Mouse (Mus musculus) forebrain, embryonic 13.5 days (tissue): ENCODE measurements around the gene 4930402H24Rik. TPM values are rescaled to one million over a fixed set of nuclear protein-coding genes. Genes with fewer than 3 reads are reported as not detected.
A peak's percentile ranks its signal among the peaks of the same experiment; 100 is the strongest.

ENCODE experiments used
- ATAC-seq: fragments of 200-750 bp; cut with Nextera tagmentation; 2 replicates; pipeline ENCODE4 v1.8.0; 2017
- H3K27ac ChIP-seq: fragments of 300-500 bp; sonication (generic); 2 replicates; pipeline ENCODE4 v1.5.1; 2015; ENCODE audit warnings: inconsistent platforms, mild to moderate bottlenecking, moderate library complexity
- H3K27me3 ChIP-seq: fragments of 300-500 bp; sonication (generic); 2 replicates; pipeline ENCODE4 v1.6.1; 2015; ENCODE audit warnings: mild to moderate bottlenecking, inconsistent platforms
- H3K36me3 ChIP-seq: fragments of 300-500 bp; sonication (generic); 2 replicates; pipeline ENCODE4 v1.6.1; 2015; ENCODE audit warnings: mild to moderate bottlenecking, inconsistent platforms; ENCODE audit not compliant: poor library complexity, severe bottlenecking
- H3K4me1 ChIP-seq: fragments of 300-500 bp; sonication (generic); 2 replicates; pipeline ENCODE4 v1.6.1; 2015; ENCODE audit warnings: inconsistent platforms
- H3K4me2 ChIP-seq: fragments of 300-500 bp; sonication (generic); 2 replicates; pipeline ENCODE4 v1.6.1; 2015; ENCODE audit warnings: inconsistent platforms, mild to moderate bottlenecking, moderate library complexity
- H3K4me3 ChIP-seq: fragments of 300-500 bp; sonication (generic); 2 replicates; pipeline ENCODE4 v1.5.1; 2015; ENCODE audit warnings: mild to moderate bottlenecking, inconsistent platforms
- H3K9ac ChIP-seq: fragments of 300-500 bp; sonication (generic); 2 replicates; pipeline ENCODE4 v1.6.1; 2015; ENCODE audit warnings: mild to moderate bottlenecking, inconsistent platforms
- H3K9me3 ChIP-seq: fragments of 300-500 bp; sonication (generic); replicated peaks from 2 replicates; pipeline ENCODE4 v1.6.1; 2016; ENCODE audit warnings: inconsistent platforms
- WGBS: fragments of 180-500 bp; shearing (Covaris S2); methylation state at CpG from one replicate; pipeline ENCODE4 v1.1.7; 2015; 5-methylcytosine and 5-hydroxymethylcytosine counted together
- polyA plus RNA-seq: library from polyadenylated mRNA; unstranded; fragments of >200 nt; fragmentation: Nextera tagmentation; extraction: Ambion mirVana; gene quantifications from 2 replicates; pipeline ENCODE4 v1.2.1, GENCODE M21; 2015

Gene 4930402H24Rik
- polyA plus RNA-seq, 1 experiment from 2014 or later: 78.5 TPM

DNA sequence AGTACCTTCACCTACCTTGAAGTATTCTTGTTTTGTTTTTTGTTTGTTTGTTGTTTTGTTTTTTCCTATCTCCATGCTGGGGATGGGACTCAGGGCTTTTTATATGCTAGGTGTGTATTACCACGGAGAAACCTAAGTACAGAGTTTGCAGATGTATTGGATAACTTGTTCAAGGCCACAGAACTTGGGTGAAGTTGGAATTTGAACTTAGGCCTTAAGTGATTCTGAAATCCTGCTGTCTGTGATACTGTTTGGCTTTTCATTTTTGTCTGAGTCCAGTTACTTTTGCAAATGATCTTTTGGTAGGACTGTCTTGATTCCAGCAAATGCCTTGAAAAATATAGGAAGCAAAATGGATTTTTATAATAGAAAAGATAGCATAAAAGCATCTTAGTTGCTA, 5.5 kb upstream of the 4930402H24Rik start:
- Histone ChIP-seq H3K4me2 (no peak overlapping the region), H3K36me3 (no peaks in the 10 kb centered on the region), H3K27ac (no peak overlapping the region), H3K9me3 (no peaks in the 10 kb centered on the region), H3K9ac (no peak overlapping the region), H3K4me3 (no peak overlapping the region), H3K4me1 (peaks cover 22% of the 10 kb centered on the region), H3K27me3 (no peaks in the 10 kb centered on the region)
- no peak for ATAC-seq
- 74% methylated on average over 1 of the region's 1 CpGs for WGBS

DNA sequence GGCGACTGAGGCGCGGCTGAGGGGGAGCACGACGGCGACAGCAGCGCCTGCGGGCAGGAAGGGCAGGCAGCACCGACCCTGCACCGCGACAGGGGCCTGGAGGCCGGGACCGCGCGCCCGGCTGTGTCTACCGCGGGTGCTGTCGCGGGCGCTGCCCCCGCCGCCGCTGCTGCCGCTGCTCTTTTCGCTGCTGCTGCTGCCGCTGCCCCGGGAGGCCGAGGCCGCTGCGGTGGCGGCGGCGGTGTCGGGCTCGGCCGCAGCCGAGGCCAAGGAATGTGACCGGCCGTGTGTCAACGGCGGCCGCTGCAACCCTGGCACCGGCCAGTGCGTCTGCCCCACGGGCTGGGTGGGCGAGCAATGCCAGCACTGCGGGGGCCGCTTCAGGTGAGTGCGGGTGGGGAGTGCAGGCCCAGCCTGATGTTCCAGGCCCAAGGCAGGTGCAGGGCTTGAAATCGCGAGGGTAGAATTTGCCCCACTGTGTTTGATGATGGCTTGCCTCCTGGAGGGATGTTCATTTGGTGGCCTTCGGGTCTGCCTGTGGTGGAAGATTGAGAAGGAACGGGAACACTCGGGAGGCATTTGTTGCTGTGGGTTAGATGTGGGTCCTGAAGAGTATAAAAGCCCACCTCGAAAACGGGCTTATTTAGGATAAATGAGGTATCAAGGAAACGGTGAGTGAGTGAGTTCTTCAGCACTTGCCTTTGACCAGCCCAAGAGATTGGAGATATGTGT, 544 bp upstream of the 4930402H24Rik start:
- Histone ChIP-seq H3K36me3 (no peaks in the 10 kb centered on the region), H3K9ac (peak overlapping the region; percentile 98), H3K4me2 (peak overlapping the region; percentile 89), H3K4me3 (peak overlapping the region; percentile 100), H3K4me1 (peaks cover 33% of the 10 kb centered on the region), H3K9me3 (no peaks in the 10 kb centered on the region), H3K27me3 (no peaks in the 10 kb centered on the region), H3K27ac (peak overlapping the region; percentile 78)
- under 1% methylated on average over 50 of the region's 58 CpGs for WGBS
- ATAC-seq: peak; percentile 55

DNA sequence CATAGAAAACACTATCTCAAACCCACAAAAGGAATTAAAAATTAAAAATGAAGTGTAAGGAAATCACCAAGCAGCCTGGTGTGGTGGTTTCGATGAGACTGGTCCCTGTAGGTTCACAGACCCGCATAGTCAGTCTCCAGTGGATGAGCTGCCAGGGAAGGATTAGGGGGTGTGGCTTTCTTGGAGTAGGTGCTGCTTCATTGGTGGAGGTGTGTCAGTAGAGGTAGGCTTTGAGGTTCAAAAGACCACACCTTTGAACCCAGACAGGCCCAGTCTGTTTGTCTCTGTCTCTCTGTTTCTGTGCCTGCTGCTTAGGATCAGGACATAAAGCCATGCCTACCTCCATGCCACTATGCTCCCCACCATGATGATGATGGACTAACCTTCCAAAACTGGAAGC, 7.4 kb downstream of the 4930402H24Rik start:
- Histone ChIP-seq H3K27ac (no peak overlapping the region), H3K4me2 (no peak overlapping the region), H3K9ac (no peak overlapping the region), H3K4me3 (no peak overlapping the region), H3K27me3 (no peaks in the 10 kb centered on the region), H3K36me3 (no peaks in the 10 kb centered on the region), H3K4me1 (no peaks in the 10 kb centered on the region), H3K9me3 (no peaks in the 10 kb centered on the region)
- ATAC-seq: no peak
- WGBS: 83% methylated on average over 2 of the region's 2 CpGs

- WGBS: 84% methylated on average over 2 of the region's 2 CpGs
- H3K9me3 ChIP-seq: no peaks in the 10 kb centered on the region
- no peaks in the 10 kb centered on the region for H3K4me1 ChIP-seq
- H3K4me2 ChIP-seq: no peak overlapping the region
- H3K27me3 ChIP-seq: no peaks in the 10 kb centered on the region
- no peak overlapping the region for H3K27ac ChIP-seq
- no peak overlapping the region for H3K4me3 ChIP-seq
- ATAC-seq: no peak
- no peak overlapping the region for H3K9ac ChIP-seq
- no peaks in the 10 kb centered on the region for H3K36me3 ChIP-seq
These were observed 8.3 kb downstream of the 4930402H24Rik start for GRCm38 (mm10) chr2:130897856-130898255.

DNA sequence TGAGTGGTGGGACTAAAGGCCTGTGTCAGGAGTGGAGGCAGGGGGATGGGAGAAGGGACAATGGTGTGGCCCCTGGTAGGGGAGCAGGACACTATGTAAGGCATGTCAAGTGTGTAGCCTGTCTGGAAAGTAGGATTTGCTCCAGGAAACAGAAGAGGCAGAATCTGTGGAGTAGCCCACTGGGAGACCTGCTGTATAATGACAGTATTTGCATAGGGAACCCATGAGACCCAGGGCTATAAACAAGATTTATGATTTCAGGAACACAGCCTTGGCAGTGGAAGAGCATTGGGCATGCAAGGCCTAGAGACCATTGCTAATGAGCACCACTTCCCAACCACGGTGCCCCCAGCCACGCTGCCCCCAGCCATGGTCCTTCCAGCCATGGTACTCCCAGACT, 9.3 kb downstream of the 4930402H24Rik start:
- H3K9ac ChIP-seq: no peak overlapping the region
- no peaks in the 10 kb centered on the region for H3K36me3 ChIP-seq
- H3K4me3 ChIP-seq: no peak overlapping the region
- no peak overlapping the region for H3K4me2 ChIP-seq
- no peaks in the 10 kb centered on the region for H3K9me3 ChIP-seq
- no peaks in the 10 kb centered on the region for H3K27me3 ChIP-seq
- 90% methylated on average over 2 of the region's 2 CpGs for WGBS
- no peak for ATAC-seq
- H3K27ac ChIP-seq: no peak overlapping the region
- no peaks in the 10 kb centered on the region for H3K4me1 ChIP-seq

- Histone ChIP-seq H3K4me1 (no peaks in the 10 kb centered on the region), H3K27ac (no peak overlapping the region), H3K36me3 (0 out of 2 replicates have a peak, but pooled peaks cover 5% of the 10 kb centered on the region), H3K27me3 (no peaks in the 10 kb centered on the region), H3K4me3 (no peak overlapping the region), H3K9ac (no peak overlapping the region), H3K4me2 (no peak overlapping the region), H3K9me3 (no peaks in the 10 kb centered on the region)
- WGBS: 90% methylated on average over 1 of the region's 1 CpGs
- ATAC-seq: no peak
These were observed 18.8 kb downstream of the 4930402H24Rik start for GRCm38 (mm10) chr2:130887456-130887855.

DNA sequence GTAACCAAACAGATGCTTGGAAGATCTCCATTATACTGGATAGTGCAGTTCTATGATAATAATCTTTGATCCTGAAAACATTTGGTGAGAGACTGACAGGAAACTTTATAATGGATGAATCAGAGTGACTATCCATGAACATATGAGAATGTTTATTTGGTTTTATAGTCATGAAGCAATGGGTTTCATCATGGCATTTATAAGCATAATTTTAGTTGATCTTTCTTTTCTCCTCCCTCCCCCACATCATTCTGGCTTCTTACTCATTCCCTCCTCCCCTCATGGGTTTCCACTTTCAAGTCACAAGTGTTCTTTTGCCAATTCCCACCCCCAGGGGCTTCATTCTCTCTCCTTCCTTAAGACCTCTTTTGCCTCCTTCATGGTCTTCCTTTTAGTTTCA, 19.2 kb downstream of the 4930402H24Rik start:
- no peaks in the 10 kb centered on the region for H3K4me1 ChIP-seq
- ATAC-seq: no peak
- H3K27ac ChIP-seq: no peak overlapping the region
- H3K4me2 ChIP-seq: no peak overlapping the region
- H3K9ac ChIP-seq: no peak overlapping the region
- no peaks in the 10 kb centered on the region for H3K27me3 ChIP-seq
- 0 out of 2 replicates have a peak, but pooled peaks cover 5% of the 10 kb centered on the region for H3K36me3 ChIP-seq
- H3K9me3 ChIP-seq: no peaks in the 10 kb centered on the region
- H3K4me3 ChIP-seq: no peak overlapping the region

GRCm38 (mm10) chr2:130877376-130877775, 28.8 kb downstream of the 4930402H24Rik start:
- ATAC-seq: no peak
- Histone ChIP-seq H3K4me2 (no peak overlapping the region), H3K4me1 (no peaks in the 10 kb centered on the region), H3K27ac (no peak overlapping the region), H3K9me3 (no peaks in the 10 kb centered on the region), H3K27me3 (no peaks in the 10 kb centered on the region), H3K36me3 (peaks cover 4% of the 10 kb centered on the region; the same call in 1 of the 2 replicates), H3K4me3 (no peak overlapping the region), H3K9ac (no peak overlapping the region)
- 51% methylated on average over 3 of the region's 3 CpGs for WGBS

DNA sequence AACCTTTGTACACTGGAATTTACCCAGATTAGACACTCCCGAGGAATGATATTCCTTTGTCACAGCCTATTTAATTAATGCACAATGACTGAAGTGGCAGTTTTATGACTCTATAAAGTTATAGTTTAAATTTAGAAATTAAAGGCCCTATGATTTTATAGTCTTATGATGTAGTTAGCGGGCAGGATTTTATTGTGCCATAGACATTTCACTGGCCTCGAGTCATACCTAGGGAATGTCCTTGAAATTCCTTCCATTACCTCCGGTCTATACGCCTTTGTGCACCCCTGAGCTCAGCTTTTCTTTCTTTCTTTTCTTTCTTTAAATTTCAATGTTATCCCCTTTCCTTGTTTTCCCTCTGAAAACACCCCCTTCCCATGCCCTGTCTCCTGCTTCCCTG, 35.3 kb downstream of the 4930402H24Rik start:
- no peak overlapping the region for H3K4me3 ChIP-seq
- H3K27me3 ChIP-seq: no peaks in the 10 kb centered on the region
- no peak for ATAC-seq
- H3K4me2 ChIP-seq: no peak overlapping the region
- no peaks in the 10 kb centered on the region for H3K9me3 ChIP-seq
- no peak overlapping the region for H3K27ac ChIP-seq
- H3K36me3 ChIP-seq: no peaks in the 10 kb centered on the region
- no peaks in the 10 kb centered on the region for H3K4me1 ChIP-seq
- WGBS: 89% methylated on average over 5 of the region's 5 CpGs
- no peak overlapping the region for H3K9ac ChIP-seq

DNA sequence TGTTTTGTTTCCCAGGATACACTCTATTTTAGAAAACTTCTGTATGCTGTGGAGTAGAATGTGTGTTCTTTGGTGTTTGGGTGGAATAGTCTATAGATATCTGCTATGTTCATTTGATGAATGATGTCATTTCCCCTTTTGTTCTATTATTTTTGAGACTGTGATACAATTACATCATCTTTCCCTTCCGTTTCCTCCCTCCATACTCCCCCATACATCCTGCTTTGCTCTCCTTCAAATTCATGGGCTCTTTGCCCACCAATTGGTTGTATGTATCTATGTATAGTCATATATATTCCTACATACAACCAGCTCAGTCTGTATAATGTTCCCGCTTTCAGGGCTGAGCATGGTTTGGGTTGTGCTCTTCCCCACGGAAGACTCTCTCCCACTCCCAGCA, 44.1 kb downstream of the 4930402H24Rik start:
- Histone ChIP-seq H3K27me3 (no peaks in the 10 kb centered on the region), H3K4me1 (no peaks in the 10 kb centered on the region), H3K9ac (no peak overlapping the region), H3K27ac (no peak overlapping the region), H3K4me3 (no peak overlapping the region), H3K4me2 (no peak overlapping the region), H3K36me3 (no peaks in the 10 kb centered on the region), H3K9me3 (no peaks in the 10 kb centered on the region)
- WGBS: 82% methylated on average over 3 of the region's 3 CpGs
- no peak for ATAC-seq

- no peak overlapping the region for H3K9ac ChIP-seq
- no peaks in the 10 kb centered on the region for H3K27me3 ChIP-seq
- no peak for ATAC-seq
- no peaks in the 10 kb centered on the region for H3K36me3 ChIP-seq
- WGBS: 100% methylated on average over 1 of the region's 1 CpGs
- H3K4me1 ChIP-seq: no peaks in the 10 kb centered on the region
- H3K9me3 ChIP-seq: no peaks in the 10 kb centered on the region
- H3K27ac ChIP-seq: no peak overlapping the region
- H3K4me2 ChIP-seq: no peak overlapping the region
- no peak overlapping the region for H3K4me3 ChIP-seq
These were observed 53.2 kb downstream of the 4930402H24Rik start for GRCm38 (mm10) chr2:130852964-130853363.

DNA sequence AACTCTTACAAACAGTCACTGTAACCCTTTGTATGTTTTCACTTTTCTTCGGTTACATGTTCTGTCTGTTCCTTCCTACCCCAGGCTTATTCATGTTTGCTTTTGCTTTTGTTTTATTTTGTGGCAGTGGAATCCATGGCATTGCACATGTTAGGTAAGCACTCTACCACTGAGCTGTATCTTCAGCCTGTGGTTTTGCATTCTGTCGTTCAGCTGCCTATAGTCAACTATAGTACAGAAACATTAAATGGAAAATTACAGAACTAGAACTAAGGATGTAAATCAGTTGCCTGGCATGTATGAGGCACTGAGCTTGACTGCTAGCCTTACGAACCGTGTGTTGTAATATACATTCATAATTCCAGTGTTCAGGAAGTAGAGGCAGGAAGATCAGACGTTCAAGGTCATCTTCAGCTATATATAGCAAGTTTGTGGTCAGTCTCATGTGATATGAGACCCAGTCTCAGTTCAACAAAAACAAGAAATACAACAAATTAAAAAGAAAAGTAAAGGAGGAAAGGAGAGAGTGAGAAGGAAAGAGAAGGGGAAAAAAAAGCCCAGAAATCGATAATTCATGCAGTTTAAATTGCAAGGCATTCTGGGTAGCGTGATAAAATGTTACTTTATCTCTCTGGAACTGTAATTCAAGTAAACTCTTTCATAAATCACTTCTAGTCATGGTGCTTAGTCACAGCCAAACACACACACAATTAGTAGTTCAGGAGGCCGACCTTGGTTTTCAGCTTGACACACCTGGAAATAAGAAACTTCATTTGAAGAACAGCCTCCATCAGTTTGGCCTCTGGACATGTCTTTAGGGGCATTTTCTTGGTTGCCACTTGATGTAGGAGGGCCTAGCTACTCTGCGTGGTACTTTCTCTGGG, 54.6 kb downstream of the 4930402H24Rik start:
- Histone ChIP-seq H3K27me3 (no peaks in the 10 kb centered on the region), H3K4me3 (no peak overlapping the region), H3K4me1 (no peaks in the 10 kb centered on the region), H3K9ac (no peak overlapping the region), H3K9me3 (no peaks in the 10 kb centered on the region), H3K36me3 (no peaks in the 10 kb centered on the region), H3K27ac (no peak overlapping the region), H3K4me2 (no peak overlapping the region)
- no peak for ATAC-seq
- 89% methylated on average over 9 of the region's 9 CpGs for WGBS
